12 mouse cellular contexts compared by ENCODE assay signal in the genomic region with DNA sequence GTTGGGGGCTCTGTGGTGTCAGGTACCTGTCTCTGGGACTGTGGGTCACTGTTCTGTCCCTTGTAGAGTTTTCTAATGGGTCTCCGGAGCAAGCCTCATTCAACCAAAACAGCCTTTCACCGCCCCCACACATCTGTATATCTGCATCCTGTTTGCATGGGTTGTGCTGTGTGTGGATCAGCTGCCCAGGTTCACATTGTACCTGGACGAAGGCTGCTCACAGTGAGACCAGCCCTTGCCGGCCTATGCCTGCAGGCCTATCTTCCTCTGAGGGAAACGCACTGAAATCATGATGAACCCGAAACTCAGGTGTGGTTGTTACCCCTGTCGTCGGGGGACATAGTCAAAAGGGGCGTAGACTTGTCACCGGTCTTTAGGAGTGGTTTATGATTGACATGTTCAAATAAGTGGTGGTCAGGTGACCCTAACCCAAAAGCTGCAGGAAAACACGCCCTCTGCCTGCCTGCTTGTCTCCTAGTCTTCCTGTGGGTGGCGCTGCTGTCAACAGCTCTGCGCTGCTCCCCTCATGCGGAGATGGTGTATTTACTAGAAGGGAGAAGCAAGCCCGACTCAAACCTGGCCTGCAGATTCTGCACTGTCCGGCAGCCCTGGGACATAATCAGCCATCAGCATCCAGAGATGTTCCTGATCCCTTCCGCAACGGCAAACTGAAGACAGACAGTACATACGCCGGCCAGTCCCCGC. TPM values are rescaled to one million over a fixed set of nuclear protein-coding genes. Genes with fewer than 3 reads are reported as not detected.
A peak's percentile ranks its signal among the peaks of the same experiment; 100 is the strongest.
DNase-seq lines count a peak whose midpoint lies in the region; ATAC-seq lines count a peak whose summit lies in the region.
"Had no signal": no experiment of that assay in that cellular context is flagged by ENCODE, and none has a peak within 500 bp of the region (broad histone marks: within the 10 kb centered on the region; RNA-seq: fewer than 3 reads in every experiment).

No protein-coding gene starts in this region.

- peaks cover 6% of the 10 kb centered on the region; the same call in 1 of the 2 replicates for H3K4me1 ChIP-seq in hindbrain, embryonic 11.5 days (replicated peaks; ENCODE audit: control insufficient read depth, insufficient read depth, low read length)
- peaks cover 8% of the 10 kb centered on the region for H3K4me1 ChIP-seq in hindbrain, embryonic 12.5 days
- peaks cover 9% of the 10 kb centered on the region for H3K4me1 ChIP-seq in midbrain, embryonic 14.5 days (ENCODE audit: control insufficient read depth, insufficient read depth, low read length)

- WGBS in hindbrain, embryonic 11.5 days, result 41% methylated on average over 21 of the region's 21 CpGs
- 45% methylated on average over 21 of the region's 21 CpGs for WGBS in hindbrain, embryonic 12.5 days
- 43% methylated on average over 21 of the region's 21 CpGs for WGBS in midbrain, embryonic 14.5 days

- no peak overlapping the region for H3K27ac ChIP-seq in hindbrain, embryonic 11.5 days (ENCODE audit: low read depth, low read length)
- H3K27ac ChIP-seq in hindbrain, embryonic 12.5 days, result no peak overlapping the region
- H3K27ac ChIP-seq in midbrain, embryonic 14.5 days (replicated peaks; ENCODE audit: low read depth, low read length), result no peak overlapping the region

- H3K4me2 ChIP-seq in hindbrain, embryonic 11.5 days (replicated peaks; ENCODE audit: low read depth, low read length), result no peak overlapping the region
- no peak overlapping the region for H3K4me2 ChIP-seq in hindbrain, embryonic 12.5 days (replicated peaks)
- no peak overlapping the region for H3K4me2 ChIP-seq in midbrain, embryonic 14.5 days (ENCODE audit: low read length)

- intact Hi-C loops in gastrocnemius, postnatal 14 days (cut with DNase I; ENCODE audit: low total_unique reads), result loop anchor here (10.0 kb wide), 1 partner anchor 160 kb away; no protein-coding TSS in a partner anchor

- ATAC-seq in hindbrain, embryonic 11.5 days (ENCODE audit: low FRiP score), result no peak
- ATAC-seq in hindbrain, embryonic 12.5 days (ENCODE audit: low FRiP score), result no peak
- ATAC-seq in midbrain, embryonic 14.5 days (ENCODE audit: low FRiP score, low TSS enrichment), result no peak; the same call in 1 of the 2 replicates

- H3K36me3 ChIP-seq in hindbrain, embryonic 11.5 days (ENCODE audit: control insufficient read depth, insufficient read depth, low read length), result no peaks in the 10 kb centered on the region
- no peaks in the 10 kb centered on the region for H3K36me3 ChIP-seq in hindbrain, embryonic 12.5 days
- H3K36me3 ChIP-seq in midbrain, embryonic 14.5 days (ENCODE audit: control insufficient read depth, insufficient read depth, low read length), result no peaks in the 10 kb centered on the region

- no peak overlapping the region for H3K4me3 ChIP-seq in hindbrain, embryonic 11.5 days (ENCODE audit: low read depth, low read length)
- H3K4me3 ChIP-seq in hindbrain, embryonic 12.5 days, result no peak overlapping the region
- no peak overlapping the region for H3K4me3 ChIP-seq in midbrain, embryonic 14.5 days (replicated peaks; ENCODE audit: low read depth, low read length)

- peaks cover 11% of the 10 kb centered on the region for H3K27me3 ChIP-seq in hindbrain, embryonic 11.5 days (ENCODE audit: control insufficient read depth, insufficient read depth, low read length)
- peaks cover 42% of the 10 kb centered on the region for H3K27me3 ChIP-seq in hindbrain, embryonic 12.5 days
- peaks cover 5% of the 10 kb centered on the region; the same call in 1 of the 2 replicates for H3K27me3 ChIP-seq in midbrain, embryonic 14.5 days (ENCODE audit: control insufficient read depth, insufficient read depth, low read length)

- DNase-seq in hindbrain, embryonic 11.5 days (ENCODE audit: low spot score), result peak; percentile 68
- DNase-seq in R1 (ENCODE audit: low read depth, low spot score), result peak; percentile 75
- DNase-seq in embryo, embryonic 11 days, result peak; percentile 57
- peak; percentile 75 for DNase-seq in midbrain, embryonic 14.5 days
- no peak for DNase-seq in natural killer cell, adult 2 months (ENCODE audit: low spot score in 2 of 2)
- DNase-seq in gastrocnemius, postnatal 14 days, result no peak
- no peak for DNase-seq in ovary, postnatal 10 days (ENCODE audit: low spot score)
- DNase-seq: lung, postnatal 4 days had no signal

- H3K9me3 ChIP-seq in hindbrain, embryonic 11.5 days (ENCODE audit: control insufficient read depth, low read length), result no peaks in the 10 kb centered on the region
- no peaks in the 10 kb centered on the region for H3K9me3 ChIP-seq in hindbrain, embryonic 12.5 days (replicated peaks)
- H3K9me3 ChIP-seq in midbrain, embryonic 14.5 days (ENCODE audit: control insufficient read depth, low read length), result no peaks in the 10 kb centered on the region

- H3K9ac ChIP-seq in hindbrain, embryonic 11.5 days (ENCODE audit: low read depth, low read length), result no peak overlapping the region
- H3K9ac ChIP-seq in hindbrain, embryonic 12.5 days, result no peak overlapping the region
- H3K9ac ChIP-seq in midbrain, embryonic 14.5 days (replicated peaks; ENCODE audit: low read length), result no peak overlapping the region

RNA-seq across cellular contexts. Expression of a gene that starts 16.1 kb away (rescaled TPM):
- 12.0 and 13.2 TPM in 2 replicates for polyA plus RNA-seq in hindbrain, embryonic 11.5 days (2014; fragmentation: Nextera tagmentation; extraction: Ambion mirVana)
- 30.0 and 35.0 TPM in 2 replicates for polyA plus RNA-seq in hindbrain, embryonic 12.5 days (2016; fragmentation: Nextera tagmentation; extraction: Ambion mirVana)
- polyA plus RNA-seq in midbrain, embryonic 14.5 days (2014; fragmentation: Nextera tagmentation; extraction: Ambion mirVana), result 25.5 and 40.2 TPM in 2 replicates
- 10 to 100 TPM; 23.0 to 25.8 TPM for total RNA-seq in gastrocnemius, postnatal 14 days (2021)

RNA-seq across cellular contexts. Expression of a gene that starts 21.5 kb away (rescaled TPM):
- polyA plus RNA-seq in hindbrain, embryonic 11.5 days (2014; fragmentation: Nextera tagmentation; extraction: Ambion mirVana), result not detected in 2 replicates
- polyA plus RNA-seq in hindbrain, embryonic 12.5 days (2016; fragmentation: Nextera tagmentation; extraction: Ambion mirVana), result not detected in 2 replicates
- not detected in 2 replicates for polyA plus RNA-seq in midbrain, embryonic 14.5 days (2014; fragmentation: Nextera tagmentation; extraction: Ambion mirVana)
- not detected for total RNA-seq in gastrocnemius, postnatal 14 days (2021)
- total RNA-seq: MEL had no signal
- polyA plus RNA-seq: embryonic facial prominence, embryonic 14.5 days; stomach, embryonic 16.5 days had no signal

RNA-seq across cellular contexts. Expression of a gene that starts 38.9 kb away (rescaled TPM):
- polyA plus RNA-seq in hindbrain, embryonic 11.5 days (2014; fragmentation: Nextera tagmentation; extraction: Ambion mirVana), result 2.3 and 2.5 TPM in 2 replicates
- 2.5 and 2.9 TPM in 2 replicates for polyA plus RNA-seq in hindbrain, embryonic 12.5 days (2016; fragmentation: Nextera tagmentation; extraction: Ambion mirVana)
- 37.5 and 53.7 TPM in 2 replicates for polyA plus RNA-seq in midbrain, embryonic 14.5 days (2014; fragmentation: Nextera tagmentation; extraction: Ambion mirVana)
- total RNA-seq in gastrocnemius, postnatal 14 days (2021), result under 1 TPM in 1 of 2 experiments, not detected in 1; 0.18 TPM
- total RNA-seq: MEL had no signal

RNA-seq across cellular contexts. Expression of a gene that starts 55.6 kb away (rescaled TPM):
- polyA plus RNA-seq in hindbrain, embryonic 11.5 days (2014; fragmentation: Nextera tagmentation; extraction: Ambion mirVana), result 7.5 and 11.2 TPM in 2 replicates
- polyA plus RNA-seq in hindbrain, embryonic 12.5 days (2016; fragmentation: Nextera tagmentation; extraction: Ambion mirVana), result 26.0 and 30.7 TPM in 2 replicates
- 19.1 and 29.4 TPM in 2 replicates for polyA plus RNA-seq in midbrain, embryonic 14.5 days (2014; fragmentation: Nextera tagmentation; extraction: Ambion mirVana)
- under 1 TPM; 0.09 to 0.12 TPM for total RNA-seq in gastrocnemius, postnatal 14 days (2021)
- total RNA-seq: MEL had no signal

Comparison
In these comparisons a context has a peak if more than half of its experiments do, and no peak if none do; other contexts are left out.
1. DNase-seq: peak in hindbrain, embryonic 11.5 days (single experiment), R1 (single experiment), embryo, embryonic 11 days (single experiment) and midbrain, embryonic 14.5 days (single experiment); none in natural killer cell, adult 2 months (0 of 2), gastrocnemius, postnatal 14 days (single experiment) and ovary, postnatal 10 days (single experiment).